Mouse (Mus musculus) heart, postnatal 0 days (tissue): ENCODE data around the gene Smc6. TPM values are rescaled to one million over a fixed set of nuclear protein-coding genes. Genes with fewer than 3 reads are reported as not detected.

ENCODE experiments used
- ATAC-seq: fragments of 200-750 bp; cut with Nextera tagmentation; 2 replicates; pipeline ENCODE4 v1.8.0; 2017; ENCODE audit warnings: low read depth, moderate number of reproducible peaks, moderate library complexity; ENCODE audit not compliant: insufficient read depth
- DNase-seq: peaks from one replicate; pipeline ENCODE4 v3.0.0-alpha.2; 2016; ENCODE audit warnings: low spot score
- H3K27ac ChIP-seq: fragments of 300-500 bp; sonication (generic); 2 replicates; pipeline ENCODE4 v1.5.1; 2014; ENCODE audit warnings: low read depth, mild to moderate bottlenecking
- H3K27me3 ChIP-seq: fragments of 300-500 bp; sonication (generic); 2 replicates; pipeline ENCODE4 v1.6.1; 2014; ENCODE audit warnings: low read length, mixed read lengths; ENCODE audit not compliant: control insufficient read depth, insufficient read depth
- H3K36me3 ChIP-seq: fragments of 300-500 bp; sonication (generic); replicated peaks from 2 replicates; pipeline ENCODE4 v1.6.1; 2014; ENCODE audit warnings: low read length, mixed read lengths; ENCODE audit not compliant: control insufficient read depth, insufficient read depth
- H3K4me1 ChIP-seq: fragments of 300-500 bp; sonication (generic); 2 replicates; pipeline ENCODE4 v1.6.1; 2014; ENCODE audit warnings: antibody characterized with exemption; ENCODE audit not compliant: control insufficient read depth, insufficient read depth
- H3K4me2 ChIP-seq: fragments of 300-500 bp; sonication (generic); 2 replicates; pipeline ENCODE4 v1.6.1; 2014; ENCODE audit warnings: low read depth, mild to moderate bottlenecking, low read length, moderate library complexity
- H3K4me3 ChIP-seq: fragments of 300-500 bp; sonication (generic); 2 replicates; pipeline ENCODE4 v1.5.1; 2014; ENCODE audit warnings: low read depth, low read length
- H3K9ac ChIP-seq: fragments of 300-500 bp; sonication (generic); replicated peaks from 2 replicates; pipeline ENCODE4 v1.6.1; 2014; ENCODE audit warnings: low read depth, low read length, mixed read lengths
- H3K9me3 ChIP-seq: fragments of 300-500 bp; sonication (generic); replicated peaks from 2 replicates; pipeline ENCODE4 v1.6.1; 2016; ENCODE audit warnings: low read length; ENCODE audit not compliant: control insufficient read depth
- CTCF ChIP-seq: IDR thresholded peaks from 2 replicates; pipeline ENCODE4 v1.5.1; 2016; ENCODE audit warnings: antibody characterized with exemption, control low read depth, low read depth
- EP300 ChIP-seq: IDR thresholded peaks from 2 replicates; pipeline ENCODE4 v1.6.1; 2016; ENCODE audit warnings: antibody characterized with exemption, low read depth
- WGBS: fragments of 180-500 bp; shearing (Covaris S2); extraction: QIAGEN DNeasy Blood & Tissue Kit; methylation state at CpG from one replicate; pipeline ENCODE4 v1.1.7; 2014; 5-methylcytosine and 5-hydroxymethylcytosine counted together
- polyA plus RNA-seq: library from polyadenylated mRNA; unstranded; fragments of >200 nt; fragmentation: Nextera tagmentation; extraction: Ambion mirVana; gene quantifications from 2 replicates; pipeline ENCODE4 v1.2.1, GENCODE M21; 2015
- total RNA-seq: library from RNA; depleted of rRNA; stranded (reverse); fragments of >200 nt; gene quantifications from 2 replicates; pipeline ENCODE4 v1.2.3, GENCODE M21; 2014; ENCODE audit warnings: low replicate concordance

The Smc6 gene
- total and polyA plus RNA-seq, 2 experiments from 2014 or later, result 12.3 to 99.8 TPM

- no peak for DNase-seq
- no peak overlapping the region for H3K9ac ChIP-seq
- no peak overlapping the region for H3K4me2 ChIP-seq
- no peak overlapping the region for H3K4me3 ChIP-seq
- ATAC-seq, result no peak
- H3K36me3 ChIP-seq, result peaks cover 36% of the 10 kb centered on the region
- H3K27ac ChIP-seq, result no peak overlapping the region
- TF ChIP-seq CTCF, result no peak
- TF ChIP-seq EP300, result no peak
- no peaks in the 10 kb centered on the region for H3K9me3 ChIP-seq
- H3K27me3 ChIP-seq, result no peaks in the 10 kb centered on the region
- 93% methylated on average over 4 of the region's 4 CpGs for WGBS
- H3K4me1 ChIP-seq, result peaks cover 5% of the 10 kb centered on the region; the same call in 1 of the 2 replicates
Measured at GRCm38 (mm10) chr12:11272568-11272967, 6.9 kb downstream of the Smc6 start.

GRCm38 (mm10) chr12:11273185-11273584, 7.5 kb downstream of the Smc6 start:
- WGBS, result 18% methylated on average over 1 of the region's 1 CpGs
- H3K9me3 ChIP-seq, result no peaks in the 10 kb centered on the region
- ATAC-seq, result no peak
- H3K4me1 ChIP-seq, result no peaks in the 10 kb centered on the region
- peaks cover 40% of the 10 kb centered on the region for H3K36me3 ChIP-seq
- H3K27ac ChIP-seq, result no peak overlapping the region
- H3K4me3 ChIP-seq, result no peak overlapping the region
- no peak overlapping the region for H3K9ac ChIP-seq
- TF ChIP-seq EP300 (no peak), CTCF (no peak)
- no peak for DNase-seq
- no peak overlapping the region for H3K4me2 ChIP-seq
- no peaks in the 10 kb centered on the region for H3K27me3 ChIP-seq

- Histone ChIP-seq H3K27me3 (no peaks in the 10 kb centered on the region), H3K4me3 (no peak overlapping the region), H3K4me2 (no peak overlapping the region), H3K9me3 (no peaks in the 10 kb centered on the region), H3K36me3 (peaks cover 64% of the 10 kb centered on the region), H3K27ac (no peak overlapping the region), H3K4me1 (no peaks in the 10 kb centered on the region), H3K9ac (no peak overlapping the region)
- TF ChIP-seq CTCF, result no peak
- no peak for TF ChIP-seq EP300
- WGBS, result 97% methylated on average over 2 of the region's 2 CpGs
- DNase-seq, result no peak
- no peak for ATAC-seq
Measured at GRCm38 (mm10) chr12:11276632-11277031, 10.9 kb downstream of the Smc6 start.

GRCm38 (mm10) chr12:11277207-11277606, 11.5 kb downstream of the Smc6 start:
- no peak for DNase-seq
- H3K4me1 ChIP-seq, result no peaks in the 10 kb centered on the region
- no peak for TF ChIP-seq EP300
- TF ChIP-seq CTCF, result no peak
- no peaks in the 10 kb centered on the region for H3K9me3 ChIP-seq
- no peak for ATAC-seq
- WGBS, result 86% methylated on average over 6 of the region's 6 CpGs
- H3K4me3 ChIP-seq, result no peak overlapping the region
- no peak overlapping the region for H3K9ac ChIP-seq
- H3K36me3 ChIP-seq, result peaks cover 67% of the 10 kb centered on the region
- no peak overlapping the region for H3K27ac ChIP-seq
- no peaks in the 10 kb centered on the region for H3K27me3 ChIP-seq
- H3K4me2 ChIP-seq, result no peak overlapping the region

- DNase-seq (no peak), ATAC-seq (no peak)
- no peaks in the 10 kb centered on the region for H3K4me1 ChIP-seq
- H3K27me3 ChIP-seq, result no peaks in the 10 kb centered on the region
- H3K9ac ChIP-seq, result no peak overlapping the region
- TF ChIP-seq CTCF, result no peak
- TF ChIP-seq EP300, result no peak
- no peak overlapping the region for H3K27ac ChIP-seq
- WGBS, result 86% methylated on average over 3 of the region's 3 CpGs
- H3K4me3 ChIP-seq, result no peak overlapping the region
- H3K4me2 ChIP-seq, result no peak overlapping the region
- H3K9me3 ChIP-seq, result no peaks in the 10 kb centered on the region
- H3K36me3 ChIP-seq, result peaks cover 66% of the 10 kb centered on the region
Measured at GRCm38 (mm10) chr12:11279886-11280285, 14.2 kb downstream of the Smc6 start.

GRCm38 (mm10) chr12:11281584-11281983, 15.9 kb downstream of the Smc6 start:
- H3K4me3 ChIP-seq, result no peak overlapping the region
- H3K9me3 ChIP-seq, result no peaks in the 10 kb centered on the region
- H3K4me1 ChIP-seq, result no peaks in the 10 kb centered on the region
- H3K9ac ChIP-seq, result no peak overlapping the region
- 90% methylated on average over 2 of the region's 2 CpGs for WGBS
- DNase-seq, result no peak
- peaks cover 73% of the 10 kb centered on the region for H3K36me3 ChIP-seq
- ATAC-seq, result no peak
- TF ChIP-seq CTCF (0 out of 2 replicates have a peak, but pooled peaks have one; percentile 1), EP300 (no peak)
- H3K27ac ChIP-seq, result no peak overlapping the region
- no peaks in the 10 kb centered on the region for H3K27me3 ChIP-seq
- no peak overlapping the region for H3K4me2 ChIP-seq
